In genomic region chr9:119128436-119129181, GRCm38 (mm10) we compare ENCODE assay signal across 29 mouse cellular contexts. TPM values are rescaled to one million over a fixed set of nuclear protein-coding genes. Genes with fewer than 3 reads are reported as not detected.
DNase-seq lines count a peak whose midpoint lies in the region; ATAC-seq and TF ChIP-seq lines count a peak whose summit lies in the region.
"Had no signal": no experiment of that assay in that cellular context is flagged by ENCODE, and none has a peak within 500 bp of the region (broad histone marks: within the 10 kb centered on the region; RNA-seq: fewer than 3 reads in every experiment).

No protein-coding gene starts in this region.

- no peak overlapping the region for H3K4me3 ChIP-seq in hindbrain, embryonic 10.5 days
- no peak overlapping the region for H3K4me3 ChIP-seq in hindbrain, embryonic 14.5 days (replicated peaks; ENCODE audit: low read length)
- no peak overlapping the region for H3K4me3 ChIP-seq in lung, embryonic 14.5 days (ENCODE audit: low read depth, low read length)
- no peak overlapping the region for H3K4me3 ChIP-seq in lung, adult 2 months (replicated peaks; ENCODE audit: extremely low read depth, low read depth, low read length)
- H3K4me3 ChIP-seq: megakaryocyte, embryonic 14.5 days; neural tube, embryonic 12.5 days had no signal

- TF ChIP-seq POLR2A in lung, adult 2 months (IDR thresholded peaks at IDR 0.05; ENCODE audit: borderline replicate concordance, extremely low read depth, low read depth, low read length) = no peak

- no peak overlapping the region for H3K4me2 ChIP-seq in hindbrain, embryonic 14.5 days (replicated peaks)
- no peak overlapping the region for H3K4me2 ChIP-seq in lung, embryonic 14.5 days
- H3K4me2 ChIP-seq: neural tube, embryonic 12.5 days had no signal

- DNase-seq in cerebellum, postnatal 14 days = peak; percentile 46 to 55
- no peak for DNase-seq in cerebellum, adult 9-10 months
- no peak for DNase-seq in hindbrain, embryonic 10.5 days (ENCODE audit: low spot score)
- no peak for DNase-seq in hindbrain, embryonic 14.5 days (ENCODE audit: low spot score)
- peak; percentile 24 for DNase-seq in lung, embryonic 14.5 days
- DNase-seq in lung, adult 2 months = no peak
- DNase-seq in NIH3T3 (ENCODE audit: low read depth) = peak; percentile 35
- DNase-seq: adrenal gland, postnatal 25 days; cerebellum, adult 18-20 months; heart, postnatal 4 days; kidney, adult 9 months; lung, postnatal 14 days; thymus, postnatal 14 days had no signal

- H3K36me3 ChIP-seq in hindbrain, embryonic 10.5 days = no peaks in the 10 kb centered on the region
- no peaks in the 10 kb centered on the region for H3K36me3 ChIP-seq in hindbrain, embryonic 14.5 days (replicated peaks; ENCODE audit: control insufficient read depth, insufficient read depth)
- H3K36me3 ChIP-seq in lung, embryonic 14.5 days (ENCODE audit: insufficient read depth) = no peaks in the 10 kb centered on the region
- H3K36me3 ChIP-seq: neural tube, embryonic 12.5 days had no signal

- no peaks in the 10 kb centered on the region for H3K9me3 ChIP-seq in hindbrain, embryonic 10.5 days
- no peaks in the 10 kb centered on the region for H3K9me3 ChIP-seq in hindbrain, embryonic 14.5 days (ENCODE audit: control insufficient read depth, low read length)
- no peaks in the 10 kb centered on the region for H3K9me3 ChIP-seq in lung, embryonic 14.5 days (ENCODE audit: low read depth, low read length)
- H3K9me3 ChIP-seq: neural tube, embryonic 12.5 days had no signal

- no peak overlapping the region for H3K9ac ChIP-seq in hindbrain, embryonic 14.5 days
- H3K9ac ChIP-seq in lung, embryonic 14.5 days = no peak overlapping the region
- H3K9ac ChIP-seq: liver, embryonic 14.5 days; neural tube, embryonic 12.5 days had no signal

- 0 out of 2 replicates have a peak overlapping the region, but pooled peaks have one; percentile 8 for H3K27ac ChIP-seq in hindbrain, embryonic 10.5 days
- H3K27ac ChIP-seq in hindbrain, embryonic 14.5 days = no peak overlapping the region
- H3K27ac ChIP-seq in lung, embryonic 14.5 days (ENCODE audit: low read depth) = no peak overlapping the region
- H3K27ac ChIP-seq: liver, embryonic 14.5 days; neural tube, embryonic 12.5 days had no signal

- no peak for ATAC-seq in hindbrain, embryonic 14.5 days (ENCODE audit: low FRiP score)
- no peak for ATAC-seq in lung, embryonic 14.5 days (ENCODE audit: insufficient read depth)
- no peak for ATAC-seq in megakaryocyte progenitor cell, adult 5-6 weeks (replicated peaks; ENCODE audit: poor library complexity)
- ATAC-seq: CD4-positive, CD25-positive, alpha-beta regulatory T cell, adult 4 months had no signal

- 82% methylated on average over 12 of the region's 12 CpGs for WGBS in hindbrain, embryonic 10.5 days
- 84% methylated on average over 12 of the region's 12 CpGs for WGBS in hindbrain, embryonic 14.5 days
- 74% methylated on average over 12 of the region's 12 CpGs for WGBS in lung, embryonic 14.5 days
- WGBS in lung, adult 2 months = 75% methylated on average over 12 of the region's 12 CpGs

- peak; percentile 28; the same call in 1 of the 2 replicates for TF ChIP-seq CTCF in lung, embryonic 14.5 days (IDR thresholded peaks at IDR 0.05; ENCODE audit: low read depth)
- TF ChIP-seq CTCF in lung, adult 2 months (IDR thresholded peaks at IDR 0.05; ENCODE audit: insufficient read depth, low read length) = no peak

- no peaks in the 10 kb centered on the region for H3K27me3 ChIP-seq in hindbrain, embryonic 10.5 days (ENCODE audit: insufficient read depth, poor library complexity, severe bottlenecking)
- H3K27me3 ChIP-seq in hindbrain, embryonic 14.5 days (ENCODE audit: control insufficient read depth, insufficient read depth, low read length) = no peaks in the 10 kb centered on the region
- H3K27me3 ChIP-seq in lung, embryonic 14.5 days (ENCODE audit: insufficient read depth, low read length) = no peaks in the 10 kb centered on the region
- H3K27me3 ChIP-seq: neural tube, embryonic 12.5 days had no signal

- H3K4me1 ChIP-seq in hindbrain, embryonic 10.5 days (replicated peaks) = peaks cover 20% of the 10 kb centered on the region
- H3K4me1 ChIP-seq in hindbrain, embryonic 14.5 days (replicated peaks; ENCODE audit: control insufficient read depth, insufficient read depth, low read length) = no peaks in the 10 kb centered on the region
- no peaks in the 10 kb centered on the region for H3K4me1 ChIP-seq in lung, embryonic 14.5 days (ENCODE audit: insufficient read depth)
- H3K4me1 ChIP-seq in lung, adult 2 months (ENCODE audit: control insufficient read depth, insufficient read depth, low read length) = no peaks in the 10 kb centered on the region

RNA-seq across cellular contexts. Expression of gene Dlec1, which starts 26.3 kb away (rescaled TPM):
- polyA plus RNA-seq in hindbrain, embryonic 10.5 days (2016; fragmentation: Nextera tagmentation; extraction: Ambion mirVana) = 1.6 and 1.8 TPM in 2 replicates
- polyA plus RNA-seq in hindbrain, embryonic 14.5 days (2014; fragmentation: Nextera tagmentation; extraction: Ambion mirVana) = 1.3 and 1.7 TPM in 2 replicates
- polyA plus RNA-seq in lung, embryonic 14.5 days (2014; fragmentation: Nextera tagmentation; extraction: Ambion mirVana) = 1.0 and 1.1 TPM in 2 replicates
- polyA plus RNA-seq in lung, adult 2 months (2012; rRNA removed) = 5.1 and 5.5 TPM in 2 replicates
- total RNA-seq in megakaryocyte progenitor cell, adult 5-6 weeks (2015) = 0.37 and 3.9 TPM in 2 replicates
- 1.9 TPM in 1 of 2 replicates, not detected in the other for total RNA-seq in megakaryocyte progenitor cell, adult 5-6 weeks (2017)
- total RNA-seq: gastrocnemius, adult 18-20 months had no signal
- polyA plus RNA-seq: CD4-positive, CD25-positive, alpha-beta regulatory T cell, adult 4 months had no signal

RNA-seq across cellular contexts. Expression of gene Acaa1b, which starts 28.3 kb away (rescaled TPM):
- polyA plus RNA-seq in hindbrain, embryonic 10.5 days (2016; fragmentation: Nextera tagmentation; extraction: Ambion mirVana) = 1.3 and 1.5 TPM in 2 replicates
- 2.2 and 3.9 TPM in 2 replicates for polyA plus RNA-seq in hindbrain, embryonic 14.5 days (2014; fragmentation: Nextera tagmentation; extraction: Ambion mirVana)
- 0.92 and 0.95 TPM in 2 replicates for polyA plus RNA-seq in lung, embryonic 14.5 days (2014; fragmentation: Nextera tagmentation; extraction: Ambion mirVana)
- 14.8 and 21.9 TPM in 2 replicates for polyA plus RNA-seq in lung, adult 2 months (2012; rRNA removed)
- total RNA-seq in megakaryocyte progenitor cell, adult 5-6 weeks (2015) = 0.30 and 0.76 TPM in 2 replicates
- not detected in 2 replicates for total RNA-seq in megakaryocyte progenitor cell, adult 5-6 weeks (2017)
- total RNA-seq: granulocyte monocyte progenitor cell, adult 5-6 weeks had no signal
- polyA plus RNA-seq: CD4-positive, CD25-positive, alpha-beta regulatory T cell, adult 4 months had no signal

RNA-seq across cellular contexts. Expression of gene Gm47289, which starts 30.4 kb away (rescaled TPM):
- not detected in 2 replicates for polyA plus RNA-seq in hindbrain, embryonic 10.5 days (2016; fragmentation: Nextera tagmentation; extraction: Ambion mirVana)
- polyA plus RNA-seq in hindbrain, embryonic 14.5 days (2014; fragmentation: Nextera tagmentation; extraction: Ambion mirVana) = not detected in 2 replicates
- not detected in 2 replicates for polyA plus RNA-seq in lung, embryonic 14.5 days (2014; fragmentation: Nextera tagmentation; extraction: Ambion mirVana)
- polyA plus RNA-seq in lung, adult 2 months (2012; rRNA removed) = not detected in 2 replicates
- not detected in 2 replicates for total RNA-seq in megakaryocyte progenitor cell, adult 5-6 weeks (2015)
- total RNA-seq in megakaryocyte progenitor cell, adult 5-6 weeks (2017) = not detected in 2 replicates
- total RNA-seq: adrenal gland, postnatal 25 days; ES-E14; gastrocnemius, adult 18-20 months; granulocyte monocyte progenitor cell, adult 5-6 weeks; heart, postnatal 4 days; layer of hippocampus, postnatal 25 days; left cerebral cortex, postnatal 25 days had no signal
- polyA plus RNA-seq: CD4-positive, CD25-positive, alpha-beta regulatory T cell, adult 4 months; cortical plate, adult 2 months; forebrain, embryonic 11.5 days; heart, embryonic 14.5 days; large intestine, adult 2 months; liver, embryonic 14.5 days; neural tube, embryonic 12.5 days; small intestine, adult 2 months; testis, adult 2 months had no signal

RNA-seq across cellular contexts. Expression of gene Plcd1, which starts 35.3 kb away (rescaled TPM):
- 30.8 and 31.8 TPM in 2 replicates for polyA plus RNA-seq in hindbrain, embryonic 10.5 days (2016; fragmentation: Nextera tagmentation; extraction: Ambion mirVana)
- polyA plus RNA-seq in hindbrain, embryonic 14.5 days (2014; fragmentation: Nextera tagmentation; extraction: Ambion mirVana) = 15.9 and 16.7 TPM in 2 replicates
- polyA plus RNA-seq in lung, embryonic 14.5 days (2014; fragmentation: Nextera tagmentation; extraction: Ambion mirVana) = 13.2 and 14.9 TPM in 2 replicates
- 19.8 and 37.3 TPM in 2 replicates for polyA plus RNA-seq in lung, adult 2 months (2012; rRNA removed)
- total RNA-seq in megakaryocyte progenitor cell, adult 5-6 weeks (2015) = not detected in 2 replicates
- 0.14 and 0.29 TPM in 2 replicates for total RNA-seq in megakaryocyte progenitor cell, adult 5-6 weeks (2017)
- total RNA-seq: granulocyte monocyte progenitor cell, adult 5-6 weeks had no signal

Comparison
In these comparisons a context has a peak if more than half of its experiments do, and no peak if none do; other contexts are left out.
1. DNase-seq: peak in cerebellum, postnatal 14 days (2 of 2), lung, embryonic 14.5 days (single experiment) and NIH3T3 (single experiment); none in cerebellum, adult 9-10 months (single experiment), hindbrain, embryonic 10.5 days (single experiment), hindbrain, embryonic 14.5 days (single experiment) and lung, adult 2 months (single experiment).